Mouse (Mus musculus) erythroblast, embryonic 14.5 days (primary cell): ENCODE results near the gene Atp5mpl.

Experiments used
- GATA1 ChIP-seq: IDR thresholded peaks from 2 replicates; pipeline ENCODE4 v1.6.1; 2012; ENCODE audit warnings: low read length, inconsistent platforms, mixed read lengths
- TAL1 ChIP-seq: IDR thresholded peaks from 3 replicates; pipeline ENCODE4 v1.6.1; 2012; ENCODE audit warnings: low read length, inconsistent platforms, mixed read lengths

DNA sequence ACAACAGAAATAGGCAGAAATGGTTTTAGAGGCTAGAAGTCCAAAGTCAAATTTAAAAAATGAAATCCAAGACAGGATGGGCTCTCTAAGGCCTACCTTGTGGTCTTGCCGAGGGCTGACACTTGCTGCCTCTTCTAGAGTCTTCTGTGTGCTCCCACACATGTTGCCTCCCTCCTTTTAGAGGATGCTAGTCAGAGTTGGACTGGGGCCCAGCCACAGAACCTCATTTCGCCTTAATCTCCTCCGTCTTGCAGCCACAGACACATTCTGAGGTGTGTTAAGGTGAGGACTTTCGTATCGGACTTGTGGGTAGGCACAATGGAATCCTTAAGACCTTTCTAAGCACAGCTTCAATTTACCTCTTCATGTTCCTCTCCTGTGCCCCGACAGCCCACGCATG, 54.0 kb downstream of the Atp5mpl start:
- no peak for TF ChIP-seq GATA1
- TF ChIP-seq TAL1: no peak
